Mouse (Mus musculus) urinary bladder, postnatal 10 days (tissue): ENCODE measurements around the gene Parva.

ENCODE experiments used
- DNase-seq: peaks from one replicate; pipeline ENCODE4 v3.0.0; 2022; ENCODE audit warnings: low spot score

The Parva gene

DNA sequence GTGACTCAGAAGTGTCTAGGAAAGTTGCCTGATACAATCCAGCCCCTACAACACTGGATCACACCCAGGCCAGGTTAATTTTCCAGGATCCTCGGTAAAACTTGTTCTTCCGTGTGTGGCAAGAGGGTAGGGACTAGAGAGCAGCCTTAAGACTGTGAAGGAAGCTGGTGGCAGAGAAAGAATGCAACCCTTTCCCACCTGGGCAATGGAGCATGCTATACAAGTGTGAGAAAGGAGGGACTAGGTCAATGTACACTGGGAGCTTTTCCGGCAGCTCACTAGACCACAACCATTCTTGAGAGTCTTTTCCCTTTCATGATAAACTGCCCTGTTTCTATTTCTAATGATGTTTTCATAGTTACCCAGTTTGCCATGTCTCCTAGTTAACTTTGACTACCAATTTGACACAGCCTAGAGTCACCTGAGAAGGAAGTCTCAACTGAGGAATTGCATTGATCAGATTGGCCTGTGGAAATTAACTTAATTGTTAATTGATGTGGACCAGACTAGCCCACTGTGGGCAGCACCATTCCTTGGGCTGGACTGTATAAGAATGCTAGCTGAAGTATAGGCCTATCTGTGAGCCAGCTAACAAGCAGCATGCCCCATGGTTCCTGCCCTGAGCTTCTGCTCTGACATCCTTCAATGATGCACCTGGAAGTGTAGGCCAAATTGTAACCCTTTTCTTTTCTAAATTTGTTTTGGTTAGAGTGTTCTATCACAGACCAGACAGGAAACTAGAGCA lies 186.9 kb downstream of the Parva start:
- no peak for DNase-seq

GRCm38 (mm10) chr7:112614791-112615668 lies 187.7 kb downstream of the Parva start:
- DNase-seq: no peak

- no peak for DNase-seq
Measured at GRCm38 (mm10) chr7:112620322-112621179, 193.2 kb downstream of the Parva start.

DNA sequence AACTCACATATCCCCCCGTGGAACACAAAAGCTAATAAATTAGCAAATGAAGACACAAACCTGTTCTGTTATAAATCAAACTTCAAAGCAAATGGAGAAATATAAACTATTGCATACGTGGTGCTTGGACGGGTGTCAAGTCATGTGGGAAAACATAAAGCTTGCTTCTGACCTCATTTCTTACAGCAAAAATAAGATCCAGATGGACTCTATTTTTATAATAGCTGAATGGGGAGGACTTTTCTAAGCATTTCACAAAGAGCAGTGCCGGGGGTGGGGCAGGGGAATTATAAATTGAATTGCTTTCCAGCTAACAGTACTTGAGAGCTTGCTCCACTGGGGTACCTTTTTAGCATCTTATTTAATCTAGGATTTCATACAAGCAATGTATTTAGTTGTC lies 200.2 kb downstream of the Parva start:
- DNase-seq: no peak

GRCm38 (mm10) chr7:112634505-112635213 lies 207.4 kb downstream of the Parva start:
- DNase-seq: no peak

DNA sequence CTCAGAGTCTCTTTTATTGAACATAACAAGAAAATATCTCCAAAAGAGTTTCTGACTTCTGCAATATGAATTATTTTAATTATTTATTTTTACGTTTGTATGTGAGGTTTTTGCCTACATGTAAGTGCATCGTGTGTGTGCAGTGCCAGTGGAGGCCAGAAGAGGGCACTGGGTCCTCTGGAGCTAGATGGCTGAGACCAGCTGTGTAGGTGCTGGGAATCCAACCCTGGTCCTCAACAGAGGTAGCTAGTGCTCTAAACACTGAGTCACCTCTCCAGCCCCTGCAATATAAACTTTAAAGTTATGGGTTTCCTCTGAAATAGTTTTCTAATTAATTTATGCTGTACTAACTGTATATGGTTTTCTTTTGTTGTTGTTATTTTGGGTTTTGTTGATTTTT lies 208.6 kb downstream of the Parva start:
- DNase-seq: no peak
